Mouse (Mus musculus) embryonic fibroblast, embryonic 13.5 days (primary cell): ENCODE measurements around the gene Dhrs7. TPM values are rescaled to one million over a fixed set of nuclear protein-coding genes. Genes with fewer than 3 reads are reported as not detected.

Experiments
- H3K27ac ChIP-seq: 2 replicates; pipeline ENCODE4 v1.5.1; 2012; ENCODE audit warnings: low read length, control low read depth, inconsistent platforms; ENCODE audit not compliant: insufficient read depth
- H3K4me1 ChIP-seq: 2 replicates; pipeline ENCODE4 v1.6.1; 2011; ENCODE audit warnings: low read length; ENCODE audit not compliant: control insufficient read depth, insufficient read depth
- H3K4me3 ChIP-seq: 2 replicates; pipeline ENCODE4 v1.5.1; 2011; ENCODE audit warnings: mild to moderate bottlenecking, control low read depth, low read length; ENCODE audit not compliant: insufficient read depth
- CTCF ChIP-seq: IDR thresholded peaks from 2 replicates; pipeline ENCODE4 v1.5.1; 2011; ENCODE audit warnings: mild to moderate bottlenecking, control low read depth, low read length, moderate library complexity, borderline replicate concordance; ENCODE audit not compliant: insufficient read depth
- POLR2A ChIP-seq: IDR thresholded peaks from 2 replicates; pipeline ENCODE4 v1.6.1; 2011; ENCODE audit warnings: low read depth, mild to moderate bottlenecking, control low read depth, low read length, moderate library complexity
- polyA plus RNA-seq: library from polyadenylated mRNA; stranded (reverse); fragments of >200 nt; gene quantifications from 2 replicates; pipeline ENCODE4 v1.2.4, GENCODE M21; 2011; ENCODE audit warnings: low read depth; ENCODE audit not compliant: missing spikeins, insufficient read length

Gene Dhrs7
- polyA plus RNA-seq, 1 experiment, result 31.6 TPM

- no peaks in the 10 kb centered on the region for H3K4me1 ChIP-seq
- no peak overlapping the region for H3K4me3 ChIP-seq
- H3K27ac ChIP-seq, result no peak overlapping the region
- no peak for TF ChIP-seq POLR2A
- TF ChIP-seq CTCF, result no peak
These were observed 52.7 kb downstream of the Dhrs7 start for GRCm38 (mm10) chr12:72612053-72612452.

Other genes starting within 250 kb of the Dhrs7 start
- 0.67 TPM in 1 of 2 replicates, not detected in the other for gene Lrrc9, start 223.0 kb downstream of the Dhrs7 start, polyA plus RNA-seq
- gene Pcnx4, start 128.5 kb downstream of the Dhrs7 start, polyA plus RNA-seq, result 11.9 and 12.3 TPM in 2 replicates
- not detected in 2 replicates for gene Gm4756, start 15.2 kb downstream of the Dhrs7 start, polyA plus RNA-seq
- 153 and 158 TPM in 2 replicates for gene Ppm1a, start 92.5 kb upstream of the Dhrs7 start, polyA plus RNA-seq